Mouse (Mus musculus): ENCODE measurements around the gene Pogz. TPM values are rescaled to one million over a fixed set of nuclear protein-coding genes. Genes with fewer than 3 reads are reported as not detected.
"Not testable (repeated sequence)": the region's sequence is repeated elsewhere in the genome, so short reads cannot be mapped to it uniquely, and the experiment has no call there.

The Pogz gene
- polyA plus RNA-seq, 1 experiment from 2014 or later = 25.0 TPM

DNA sequence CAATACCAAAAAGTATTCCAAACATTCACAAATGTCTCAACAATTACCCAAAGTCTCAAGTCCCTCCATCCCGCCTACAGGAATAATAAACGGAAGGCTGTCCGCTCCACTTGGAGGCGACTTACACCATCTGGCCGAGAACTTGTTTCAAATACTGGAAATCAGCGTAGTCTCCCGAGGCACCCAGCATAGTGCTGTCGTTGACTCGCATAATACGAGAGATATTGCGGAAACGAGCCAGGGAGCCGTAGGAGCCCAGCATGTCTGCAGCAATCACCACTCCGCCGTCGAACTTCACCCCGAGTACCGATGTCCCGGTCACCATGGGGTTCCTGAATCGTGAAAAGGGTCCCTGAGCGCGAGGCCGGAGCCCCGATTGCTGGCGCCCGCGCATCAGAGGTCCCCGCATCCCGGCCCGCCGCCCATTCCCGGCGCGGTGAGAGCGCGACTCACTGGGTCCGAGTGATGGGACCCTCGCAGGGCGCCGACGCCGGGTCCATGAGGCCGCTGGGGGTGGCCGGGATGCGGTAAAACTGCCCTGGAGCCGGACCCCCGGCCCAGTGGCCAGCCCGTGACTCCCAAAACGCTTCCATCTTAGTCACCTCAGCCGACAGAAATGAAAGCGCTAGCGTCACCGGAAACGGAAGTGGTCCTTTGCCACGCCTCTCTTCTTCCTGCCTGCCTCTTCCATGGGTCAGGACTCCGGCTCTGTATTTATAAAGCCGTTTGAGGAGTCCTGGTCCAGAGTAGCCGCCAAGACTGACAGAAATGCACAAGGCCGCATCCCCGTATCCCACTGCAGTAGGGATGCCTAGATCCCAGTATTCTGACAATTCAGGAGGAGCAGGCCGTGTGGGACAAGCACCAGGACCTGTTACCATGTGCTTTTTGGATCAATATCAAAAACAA lies 49.2 kb downstream of the Pogz start, which contains the start of gene Psmb4:
Gene Psmb4, minus strand, starts transcription at position 646 of the 909 bp plus-strand sequence.
- Histone ChIP-seq H3K9ac (peak within 1 kb of the TSS; percentile 96), H3K27me3 (no peaks in the 10 kb centered on the region), H3K36me3 (peaks cover 37% of the 10 kb centered on the region), H3K27ac (peak within 1 kb of the TSS; percentile 74), H3K4me3 (peak within 1 kb of the TSS; percentile 96), H3K4me1 (peaks cover 18% of the 10 kb centered on the region), H3K4me2 (replicated peaks) (peak within 1 kb of the TSS; percentile 87), H3K9me3 (no peaks in the 10 kb centered on the region)
- WGBS = under 1% methylated on average over 61 of the region's 61 CpGs
- ATAC-seq (ENCODE audit: low FRiP score, low read depth) = peak; percentile 91

DNA sequence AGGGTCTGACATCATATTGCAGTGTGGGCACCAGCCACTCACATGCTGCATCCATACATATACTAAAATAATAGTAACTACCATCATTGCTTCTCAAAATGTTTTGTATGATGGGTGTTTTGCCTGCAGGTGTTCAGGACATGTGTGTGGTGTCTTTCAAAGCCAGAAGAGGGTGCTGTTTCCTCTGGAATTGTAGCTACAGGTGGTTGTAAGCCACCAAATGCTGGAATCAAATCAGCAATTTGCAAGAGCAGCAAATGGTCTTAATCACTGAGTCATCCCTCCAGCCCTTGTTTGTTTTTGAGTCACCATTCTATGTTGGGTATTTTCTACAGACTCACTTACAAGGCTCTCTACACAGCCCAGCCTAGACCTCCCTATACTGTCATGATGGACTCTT lies 51.2 kb downstream of the Pogz start:
- Histone ChIP-seq H3K4me3 (no peak overlapping the region), H3K4me1 (peaks cover 18% of the 10 kb centered on the region), H3K27me3 (no peaks in the 10 kb centered on the region), H3K4me2 (replicated peaks) (no peak overlapping the region), H3K9me3 (no peaks in the 10 kb centered on the region), H3K27ac (no peak overlapping the region), H3K9ac (no peak overlapping the region), H3K36me3 (peaks cover 19% of the 10 kb centered on the region)
- no peak for ATAC-seq (ENCODE audit: low FRiP score, low read depth)

DNA sequence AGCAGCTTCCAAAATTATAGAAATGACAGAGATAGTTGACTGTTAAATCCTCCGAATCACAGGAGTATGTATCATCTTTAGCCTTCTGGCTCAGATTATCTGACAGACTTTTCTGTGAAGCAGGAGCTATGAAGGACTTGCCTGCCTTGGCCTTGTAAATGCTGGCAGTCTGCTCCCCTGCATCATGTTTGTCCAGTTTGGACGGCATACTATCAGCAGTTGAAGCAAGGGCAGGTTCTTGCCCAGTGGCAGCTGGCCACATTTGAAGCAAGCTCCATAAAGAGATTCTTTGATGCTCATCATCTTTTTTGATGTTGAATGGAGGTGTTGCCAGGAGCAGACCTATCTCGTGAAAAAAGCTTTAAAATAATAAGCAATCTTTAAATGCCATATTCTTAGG lies 56.7 kb downstream of the Pogz start:
- no peak overlapping the region for H3K27ac ChIP-seq
- H3K9ac ChIP-seq = no peak overlapping the region
- WGBS = 70% methylated on average over 3 of the region's 3 CpGs
- no peaks in the 10 kb centered on the region for H3K4me1 ChIP-seq
- no peak overlapping the region for H3K4me3 ChIP-seq
- no peak for ATAC-seq (ENCODE audit: low FRiP score, low read depth)
- no peaks in the 10 kb centered on the region for H3K36me3 ChIP-seq
- no peak overlapping the region for H3K4me2 ChIP-seq (replicated peaks)
- no peaks in the 10 kb centered on the region for H3K9me3 ChIP-seq
- H3K27me3 ChIP-seq = 0 out of 2 replicates have a peak, but pooled peaks cover 5% of the 10 kb centered on the region

DNA sequence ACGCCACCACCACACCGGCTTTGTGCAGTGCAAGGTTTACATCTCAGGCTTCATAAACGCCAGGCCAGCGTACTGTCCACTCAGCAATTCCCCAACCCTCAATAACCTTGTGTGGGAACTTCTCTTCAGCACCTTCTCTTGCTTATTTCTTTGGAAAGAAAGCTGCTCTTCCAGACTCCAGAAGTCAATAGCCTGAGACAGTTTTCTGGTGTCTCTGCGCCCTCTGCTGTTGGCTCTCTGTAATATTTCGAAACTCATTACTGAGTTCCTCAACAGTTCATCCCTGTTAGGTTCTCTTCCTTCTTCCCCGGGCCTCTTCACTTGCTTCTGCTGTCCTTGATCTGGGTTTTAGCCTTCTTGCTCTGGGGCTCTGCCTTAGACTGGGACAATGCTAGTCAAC lies 65.4 kb downstream of the Pogz start:
- Histone ChIP-seq H3K27ac (no peak overlapping the region), H3K4me3 (no peak overlapping the region), H3K4me1 (no peaks in the 10 kb centered on the region), H3K9me3 (no peaks in the 10 kb centered on the region), H3K27me3 (no peaks in the 10 kb centered on the region), H3K36me3 (no peaks in the 10 kb centered on the region), H3K4me2 (replicated peaks) (no peak overlapping the region), H3K9ac (no peak overlapping the region)
- 0 out of 2 replicates have a peak, but pooled peaks have one; percentile 24 for ATAC-seq (ENCODE audit: low FRiP score, low read depth)
- WGBS = 20% methylated on average over 7 of the region's 7 CpGs

DNA sequence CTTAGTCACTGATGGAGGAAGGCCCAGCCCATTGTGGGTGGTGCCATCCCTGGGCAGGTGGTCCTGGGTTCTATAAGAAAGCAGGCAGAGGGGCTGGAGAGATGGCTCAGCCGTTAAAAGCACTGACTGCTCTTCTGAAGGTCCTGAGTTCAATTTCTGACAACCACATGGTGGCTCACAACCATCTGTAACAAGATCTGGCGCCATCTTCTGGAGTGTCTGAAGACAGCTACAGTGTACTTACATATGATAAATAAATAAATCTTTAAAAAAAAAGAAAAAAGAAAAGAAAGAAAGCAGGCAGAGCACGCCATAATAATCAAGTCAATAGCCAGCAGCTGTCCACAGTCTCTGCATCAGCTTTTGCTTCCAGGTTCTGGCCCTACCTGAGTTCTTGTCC lies 67.4 kb downstream of the Pogz start:
- WGBS = 61% methylated on average over 3 of the region's 3 CpGs
- not testable (repeated sequence) for H3K36me3 ChIP-seq; H3K9ac ChIP-seq; ATAC-seq (ENCODE audit: low FRiP score, low read depth); H3K27ac ChIP-seq; H3K27me3 ChIP-seq; H3K4me1 ChIP-seq; H3K4me3 ChIP-seq; H3K9me3 ChIP-seq; H3K4me2 ChIP-seq (replicated peaks)

DNA sequence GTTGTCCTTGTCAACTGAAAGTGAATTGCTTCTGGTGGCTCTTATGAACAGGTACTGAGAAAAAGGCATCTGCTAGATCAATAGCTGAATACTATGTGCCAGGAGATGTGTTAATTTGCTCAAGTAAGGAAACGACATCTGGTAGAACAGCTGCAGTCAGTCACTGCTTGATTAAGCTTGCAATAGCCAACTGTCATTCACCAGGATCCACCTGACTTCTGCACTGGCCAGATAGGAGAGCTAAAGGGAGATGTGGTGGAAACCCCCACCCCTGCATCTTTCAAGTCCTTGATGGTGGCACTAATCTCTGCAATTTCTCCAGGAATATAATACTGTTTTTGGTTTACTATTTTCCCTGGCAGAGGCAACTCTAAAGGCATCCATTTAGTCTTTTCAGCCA lies 69.1 kb downstream of the Pogz start:
- H3K36me3 ChIP-seq = no peaks in the 10 kb centered on the region
- H3K4me1 ChIP-seq = no peaks in the 10 kb centered on the region
- H3K9me3 ChIP-seq = no peaks in the 10 kb centered on the region
- ATAC-seq (ENCODE audit: low FRiP score, low read depth) = no peak
- no peak overlapping the region for H3K4me2 ChIP-seq (replicated peaks)
- H3K27me3 ChIP-seq = no peaks in the 10 kb centered on the region
- 55% methylated on average over 1 of the region's 1 CpGs for WGBS
- no peak overlapping the region for H3K4me3 ChIP-seq
- no peak overlapping the region for H3K9ac ChIP-seq
- no peak overlapping the region for H3K27ac ChIP-seq

DNA sequence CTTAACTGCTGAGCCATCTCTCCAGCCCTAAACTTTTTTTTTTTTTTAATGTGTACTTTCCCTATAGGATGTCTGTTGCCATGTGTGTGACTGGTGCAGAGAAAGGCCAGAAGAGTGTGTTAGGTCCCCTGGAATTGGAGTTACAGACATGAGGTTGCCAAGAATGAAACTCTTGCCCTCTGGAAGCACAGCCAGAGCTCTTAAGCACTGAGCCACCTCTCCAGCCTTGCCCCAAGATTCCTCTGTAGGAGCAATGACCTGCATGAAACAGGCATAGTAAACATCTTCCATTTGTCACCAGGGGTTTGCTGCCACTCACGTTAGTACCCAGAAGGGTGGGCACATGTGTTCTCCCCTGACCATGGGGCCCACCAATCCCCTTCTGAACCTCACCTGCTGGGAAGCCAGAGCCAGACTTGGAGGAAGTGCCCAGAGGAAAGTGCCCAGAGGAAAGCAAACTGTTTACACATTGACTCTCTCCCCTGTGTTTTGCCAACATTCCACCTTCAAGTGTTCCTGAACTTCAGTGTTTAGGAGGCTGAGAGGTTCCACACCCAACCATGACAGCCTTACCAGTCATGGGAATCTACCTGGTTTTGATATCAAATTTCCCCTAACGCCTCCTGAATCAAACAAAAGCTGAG lies 73.8 kb downstream of the Pogz start:
- ATAC-seq (ENCODE audit: low FRiP score, low read depth) = no peak

DNA sequence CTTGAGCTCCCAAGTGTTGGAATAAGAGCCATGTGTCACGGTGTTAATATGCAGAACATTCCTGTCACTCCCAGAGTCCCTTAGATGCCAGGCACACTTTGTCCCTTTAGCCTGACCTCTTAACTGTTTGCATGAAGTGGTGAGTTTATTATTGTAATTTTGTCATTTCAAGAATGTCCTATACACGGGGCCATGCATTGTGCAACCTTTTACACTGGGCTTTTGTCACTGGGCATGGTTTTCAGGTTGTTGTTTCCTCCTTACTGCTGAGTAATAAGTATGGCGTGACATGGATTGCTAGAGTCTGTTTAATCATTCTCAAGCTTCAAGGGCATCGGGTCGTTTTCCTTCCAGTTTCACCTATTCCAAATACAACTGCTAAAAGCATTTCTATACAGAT lies 76.4 kb downstream of the Pogz start:
- Histone ChIP-seq H3K36me3 (no peaks in the 10 kb centered on the region), H3K27me3 (no peaks in the 10 kb centered on the region), H3K9me3 (no peaks in the 10 kb centered on the region), H3K9ac (no peak overlapping the region), H3K4me3 (no peak overlapping the region), H3K27ac (no peak overlapping the region), H3K4me1 (no peaks in the 10 kb centered on the region), H3K4me2 (replicated peaks) (no peak overlapping the region)
- no peak for ATAC-seq (ENCODE audit: low FRiP score, low read depth)
- 48% methylated on average over 5 of the region's 5 CpGs for WGBS

More for the DNA sequence above, 73.8 kb downstream of the Pogz start:
- Histone ChIP-seq H3K36me3 (no peaks in the 10 kb centered on the region), H3K4me1 (no peaks in the 10 kb centered on the region), H3K9ac (no peak overlapping the region), H3K4me3 (no peak overlapping the region), H3K27ac (no peak overlapping the region), H3K27me3 (no peaks in the 10 kb centered on the region), H3K4me2 (replicated peaks) (no peak overlapping the region), H3K9me3 (no peaks in the 10 kb centered on the region)
- 60% methylated on average over 2 of the region's 2 CpGs for WGBS

DNA sequence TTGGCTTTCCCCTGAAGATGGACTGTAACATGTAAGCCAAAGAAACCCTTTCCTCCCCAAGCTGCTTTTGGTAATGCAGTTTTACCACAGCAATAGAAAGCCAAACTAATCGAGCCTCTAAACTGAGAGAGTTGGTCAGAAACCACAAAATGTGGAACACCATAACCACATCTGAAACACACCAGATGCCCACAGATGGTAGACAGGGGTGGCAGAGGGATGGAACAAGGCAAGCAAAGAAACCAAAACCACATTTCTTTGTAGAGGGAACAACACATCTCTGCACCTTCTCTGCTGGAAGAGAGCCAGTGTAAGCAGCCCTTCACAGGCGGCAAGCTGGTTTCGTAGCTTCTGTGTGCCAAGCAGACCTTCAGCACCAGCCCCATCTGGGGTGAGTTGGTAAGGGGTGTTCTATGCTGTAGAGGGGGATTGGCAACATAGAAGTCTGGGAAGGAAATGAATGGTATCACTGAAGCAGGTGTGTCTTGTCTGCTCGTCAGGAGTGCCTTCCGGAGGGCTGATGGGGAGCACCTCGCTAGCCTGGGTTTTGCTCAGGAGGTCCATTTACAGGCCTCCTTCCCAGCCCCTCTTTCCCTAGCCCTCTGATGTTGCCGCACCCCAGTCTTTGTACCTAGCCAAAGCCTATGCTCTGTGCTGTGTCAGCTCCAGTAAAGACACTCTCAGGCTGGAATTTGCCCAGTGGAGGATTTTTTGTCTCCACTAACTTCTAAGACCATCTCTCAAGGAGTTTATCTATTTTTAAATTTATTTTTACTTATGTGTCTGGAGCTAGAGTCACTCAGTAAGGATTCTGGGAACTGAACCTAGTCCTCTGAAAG lies 78.8 kb downstream of the Pogz start:
- no peaks in the 10 kb centered on the region for H3K9me3 ChIP-seq
- no peak overlapping the region for H3K9ac ChIP-seq
- H3K4me2 ChIP-seq (replicated peaks) = no peak overlapping the region
- no peak overlapping the region for H3K4me3 ChIP-seq
- ATAC-seq (ENCODE audit: low FRiP score, low read depth) = no peak
- H3K27me3 ChIP-seq = no peaks in the 10 kb centered on the region
- 77% methylated on average over 7 of the region's 7 CpGs for WGBS
- H3K36me3 ChIP-seq = no peaks in the 10 kb centered on the region
- H3K27ac ChIP-seq = no peak overlapping the region
- no peaks in the 10 kb centered on the region for H3K4me1 ChIP-seq

DNA sequence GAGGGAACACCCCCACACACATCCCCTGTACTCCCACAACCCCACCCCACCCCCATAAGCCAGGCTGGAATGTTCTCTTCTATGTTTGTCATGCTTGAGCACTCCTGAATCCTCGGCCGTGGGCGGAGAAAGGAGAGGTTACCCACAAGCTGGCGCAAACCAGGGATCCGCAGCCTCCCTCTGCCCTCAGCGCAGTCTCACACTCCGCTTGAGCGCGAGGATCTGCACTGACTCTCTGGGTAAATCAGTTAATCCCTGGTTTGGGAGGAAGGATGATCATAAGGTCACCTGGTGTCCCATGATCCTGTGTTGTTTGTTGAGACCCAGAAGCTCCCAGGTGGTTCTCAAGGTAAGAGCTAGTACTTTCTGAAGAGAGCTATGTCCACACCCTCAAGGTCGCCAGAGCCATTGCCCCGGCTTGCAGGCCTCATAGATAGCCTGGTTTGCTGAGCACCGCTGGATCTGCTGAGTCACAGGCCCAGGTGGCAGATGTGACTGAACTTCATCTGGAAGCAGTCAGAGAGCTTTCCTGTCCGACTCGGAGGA lies 80.5 kb downstream of the Pogz start:
- no peaks in the 10 kb centered on the region for H3K27me3 ChIP-seq
- no peak for ATAC-seq (ENCODE audit: low FRiP score, low read depth)
- no peak overlapping the region for H3K4me3 ChIP-seq
- WGBS = 78% methylated on average over 14 of the region's 14 CpGs
- H3K27ac ChIP-seq = no peak overlapping the region
- H3K9ac ChIP-seq = no peak overlapping the region
- H3K36me3 ChIP-seq = no peaks in the 10 kb centered on the region
- H3K4me1 ChIP-seq = no peaks in the 10 kb centered on the region
- H3K4me2 ChIP-seq (replicated peaks) = no peak overlapping the region
- H3K9me3 ChIP-seq = no peaks in the 10 kb centered on the region

DNA sequence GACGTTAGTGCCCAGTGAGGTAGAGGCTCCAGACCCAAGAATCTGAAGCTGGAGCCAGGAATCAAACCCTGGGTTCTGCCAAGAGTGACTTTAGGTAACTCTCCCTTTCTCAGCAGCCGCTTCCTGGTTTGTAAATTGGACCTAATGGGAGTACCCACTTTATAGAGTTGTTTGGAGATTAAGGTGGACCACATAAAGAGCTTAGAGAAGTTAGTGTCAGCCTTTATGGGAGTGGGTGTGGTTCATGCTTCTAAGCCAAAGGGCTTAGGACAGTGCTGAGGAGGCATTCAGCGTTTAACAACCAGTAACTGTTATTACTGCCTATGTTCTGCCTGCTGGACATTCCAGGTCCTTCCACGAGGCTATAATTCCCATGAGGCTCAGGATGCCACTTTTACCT lies 81.5 kb downstream of the Pogz start:
- Histone ChIP-seq H3K27ac (no peak overlapping the region), H3K9me3 (no peaks in the 10 kb centered on the region), H3K9ac (no peak overlapping the region), H3K27me3 (no peaks in the 10 kb centered on the region), H3K4me3 (no peak overlapping the region), H3K36me3 (no peaks in the 10 kb centered on the region), H3K4me1 (no peaks in the 10 kb centered on the region), H3K4me2 (replicated peaks) (no peak overlapping the region)
- no peak for ATAC-seq (ENCODE audit: low FRiP score, low read depth)
- 50% methylated on average over 4 of the region's 4 CpGs for WGBS

DNA sequence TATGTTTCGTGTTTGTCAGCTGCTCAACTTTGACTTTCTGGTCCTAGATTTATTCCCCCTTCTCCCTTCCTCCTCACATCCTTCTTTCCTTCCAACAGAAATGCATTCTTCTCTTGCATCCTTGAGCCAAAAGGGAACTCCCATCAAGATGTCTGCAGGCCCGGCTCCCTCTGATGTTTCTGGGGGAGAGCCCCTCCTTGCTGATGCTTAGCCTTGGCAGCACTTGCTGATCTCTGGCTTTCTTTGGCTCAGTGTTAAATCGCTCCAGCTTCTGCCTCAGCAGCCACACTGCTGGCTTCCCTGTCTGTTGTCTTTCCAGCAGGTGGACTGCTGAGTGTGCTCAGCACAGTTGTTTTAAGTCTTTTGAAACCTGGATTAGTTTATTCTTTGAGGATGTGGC lies 83.7 kb downstream of the Pogz start:
- Histone ChIP-seq H3K4me1 (no peaks in the 10 kb centered on the region), H3K9ac (no peak overlapping the region), H3K27ac (no peak overlapping the region), H3K9me3 (no peaks in the 10 kb centered on the region), H3K4me3 (no peak overlapping the region), H3K27me3 (no peaks in the 10 kb centered on the region), H3K4me2 (replicated peaks) (no peak overlapping the region), H3K36me3 (no peaks in the 10 kb centered on the region)
- no peak for ATAC-seq (ENCODE audit: low FRiP score, low read depth)
- 43% methylated on average over 3 of the region's 3 CpGs for WGBS

Data from limb, embryonic 13.5 days (tissue).